ENCODE assay signal across 8 mouse cellular contexts in the genomic region with DNA sequence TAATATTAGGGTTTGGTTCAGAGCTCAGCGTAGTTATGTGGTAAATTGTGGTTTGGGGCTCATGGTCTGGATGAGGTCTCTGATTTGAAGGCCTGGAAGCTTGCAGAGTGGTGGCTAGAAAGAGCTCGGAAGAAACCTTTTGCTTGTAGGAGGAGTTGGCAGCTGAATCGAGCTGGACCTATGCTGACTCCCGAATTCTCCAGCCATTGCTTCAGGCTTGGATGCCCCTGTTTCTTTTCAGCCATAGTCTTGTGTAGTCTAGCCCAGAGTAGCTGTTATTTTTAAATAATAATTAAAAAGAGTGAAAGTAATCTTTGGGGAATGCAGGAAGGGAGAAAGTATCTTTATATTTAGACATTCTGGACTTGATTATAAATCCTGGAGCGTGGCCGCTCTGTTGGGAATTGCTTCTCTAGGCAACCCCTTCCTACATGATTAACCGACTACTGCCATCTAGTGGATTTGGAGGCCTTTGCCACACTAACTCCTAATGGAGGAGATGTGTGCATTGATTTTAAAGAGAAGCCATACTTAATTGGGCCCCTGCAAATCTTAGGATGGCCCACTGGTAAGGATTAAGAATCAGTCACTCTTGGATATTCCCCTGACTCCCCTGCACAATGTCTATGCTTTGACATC.
DNase-seq lines count a peak whose midpoint lies in the region; ATAC-seq and TF ChIP-seq lines count a peak whose summit lies in the region.

No protein-coding gene starts in this region.

- peak; percentile 92 for TF ChIP-seq CTCF in layer of hippocampus, adult 2 months (conservative IDR thresholded peaks at IDR 0.05)
- TF ChIP-seq CTCF in lung, postnatal 0 days (IDR thresholded peaks at IDR 0.05): peak; percentile 82

- peak; percentile 84 for DNase-seq in ZHBTc4 (ENCODE audit: low read depth, low spot score)
- DNase-seq in cerebellum, adult 9-10 months: peak; percentile 87
- DNase-seq in hindbrain, embryonic 11.5 days (ENCODE audit: low spot score): peak; percentile 84
- DNase-seq in layer of hippocampus, adult 2 months (ENCODE audit: low spot score in 2 of 2): peak; percentile 80 to 86
- DNase-seq in lung, postnatal 0 days (ENCODE audit: low spot score): peak; percentile 82
- DNase-seq in right cerebral cortex, postnatal 25 days: peak; percentile 63

- no peak overlapping the region for H3K4me2 ChIP-seq in hindbrain, embryonic 11.5 days (replicated peaks; ENCODE audit: low read depth, low read length)
- H3K4me2 ChIP-seq in lung, postnatal 0 days (replicated peaks; ENCODE audit: low read depth, low read length): no peak overlapping the region

- WGBS in hindbrain, embryonic 11.5 days: 35% methylated on average over 7 of the region's 7 CpGs
- 41% methylated on average over 7 of the region's 7 CpGs for WGBS in lung, postnatal 0 days

- peak; percentile 92 for ATAC-seq in frontal cortex, adult (ENCODE audit: low TSS enrichment)
- no peak for ATAC-seq in hindbrain, embryonic 11.5 days (ENCODE audit: low FRiP score)
- peak; percentile 46; the same call in 1 of the 2 replicates for ATAC-seq in lung, postnatal 0 days
- ATAC-seq in granulocyte monocyte progenitor cell, adult 5-6 weeks (replicated peaks; ENCODE audit: poor library complexity, severe bottlenecking): no peak

- H3K4me1 ChIP-seq in hindbrain, embryonic 11.5 days (replicated peaks; ENCODE audit: control insufficient read depth, insufficient read depth, low read length): no peaks in the 10 kb centered on the region
- no peaks in the 10 kb centered on the region for H3K4me1 ChIP-seq in lung, postnatal 0 days (ENCODE audit: insufficient read depth, low read depth, low read length)

- H3K36me3 ChIP-seq in hindbrain, embryonic 11.5 days (ENCODE audit: control insufficient read depth, insufficient read depth, low read length): no peaks in the 10 kb centered on the region
- no peaks in the 10 kb centered on the region for H3K36me3 ChIP-seq in lung, postnatal 0 days (ENCODE audit: insufficient read depth, low read length)

- no peak overlapping the region for H3K27ac ChIP-seq in hindbrain, embryonic 11.5 days (ENCODE audit: low read depth, low read length)
- H3K27ac ChIP-seq in layer of hippocampus, adult 2 months: peak overlapping the region; percentile 69
- H3K27ac ChIP-seq in lung, postnatal 0 days (ENCODE audit: low read length): no peak overlapping the region

- no peaks in the 10 kb centered on the region for H3K9me3 ChIP-seq in hindbrain, embryonic 11.5 days (ENCODE audit: control insufficient read depth, low read length)
- no peaks in the 10 kb centered on the region for H3K9me3 ChIP-seq in lung, postnatal 0 days (ENCODE audit: low read length)

- no peaks in the 10 kb centered on the region for H3K27me3 ChIP-seq in hindbrain, embryonic 11.5 days (ENCODE audit: control insufficient read depth, insufficient read depth, low read length)
- no peaks in the 10 kb centered on the region for H3K27me3 ChIP-seq in lung, postnatal 0 days (replicated peaks; ENCODE audit: insufficient read depth, low read length)

- H3K4me3 ChIP-seq in hindbrain, embryonic 11.5 days (ENCODE audit: low read depth, low read length): no peak overlapping the region
- peak overlapping the region; percentile 40 for H3K4me3 ChIP-seq in layer of hippocampus, adult 2 months
- no peak overlapping the region for H3K4me3 ChIP-seq in lung, postnatal 0 days (ENCODE audit: low read depth, low read length)

- H3K9ac ChIP-seq in hindbrain, embryonic 11.5 days (ENCODE audit: low read depth, low read length): no peak overlapping the region
- H3K9ac ChIP-seq in lung, postnatal 0 days (replicated peaks; ENCODE audit: low read depth): no peak overlapping the region

- TF ChIP-seq EP300 in lung, postnatal 0 days (IDR thresholded peaks at IDR 0.05): no peak

Comparison
In these comparisons a context has a peak if more than half of its experiments do, and no peak if none do; other contexts are left out.
1. ATAC-seq: peak in frontal cortex, adult (single experiment) and lung, postnatal 0 days (single experiment); none in hindbrain, embryonic 11.5 days (single experiment) and granulocyte monocyte progenitor cell, adult 5-6 weeks (single experiment).
2. Peak in every context shown above with its lines, with median percentiles within 50 percentile points of each other: DNase-seq.